Mouse (Mus musculus): ENCODE results near the gene Pip4k2c.
"Not testable (repeated sequence)": the region's sequence is repeated elsewhere in the genome, so short reads cannot be mapped to it uniquely, and the experiment has no call there.

Gene Pip4k2c

DNA sequence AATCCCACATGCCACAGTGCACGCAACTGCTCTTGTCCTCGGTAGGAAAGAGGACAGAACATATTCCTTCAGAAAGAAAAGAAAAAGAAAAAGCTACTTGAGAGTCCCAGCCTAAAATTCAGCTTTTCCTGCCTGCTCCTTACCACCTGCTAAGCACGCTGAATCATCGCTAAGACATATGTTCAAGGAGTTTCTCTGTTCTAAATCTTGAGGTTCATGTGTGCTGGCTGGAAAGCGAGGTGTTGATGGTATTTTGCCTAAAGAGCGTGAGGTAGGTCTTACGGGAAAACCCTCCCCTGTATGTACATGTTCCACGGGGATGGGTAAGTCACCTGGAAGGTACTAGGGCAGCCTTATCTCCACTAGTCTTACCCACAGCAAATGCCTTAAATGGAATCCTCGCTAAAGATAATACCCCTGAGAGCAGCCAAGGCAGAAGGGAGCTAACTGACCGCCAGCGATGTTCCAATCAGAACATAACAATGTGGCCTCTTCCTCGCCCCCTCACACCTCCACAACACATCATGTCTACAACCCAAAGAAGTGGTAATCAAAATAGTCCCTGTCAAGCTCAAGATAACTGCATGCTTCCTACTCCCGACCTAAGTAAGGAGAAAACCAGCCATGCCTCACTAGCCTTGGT lies 1.3 kb downstream of the Pip4k2c start:
- in situ Hi-C loops (cut with MboI, MseI): no loop called here

DNA sequence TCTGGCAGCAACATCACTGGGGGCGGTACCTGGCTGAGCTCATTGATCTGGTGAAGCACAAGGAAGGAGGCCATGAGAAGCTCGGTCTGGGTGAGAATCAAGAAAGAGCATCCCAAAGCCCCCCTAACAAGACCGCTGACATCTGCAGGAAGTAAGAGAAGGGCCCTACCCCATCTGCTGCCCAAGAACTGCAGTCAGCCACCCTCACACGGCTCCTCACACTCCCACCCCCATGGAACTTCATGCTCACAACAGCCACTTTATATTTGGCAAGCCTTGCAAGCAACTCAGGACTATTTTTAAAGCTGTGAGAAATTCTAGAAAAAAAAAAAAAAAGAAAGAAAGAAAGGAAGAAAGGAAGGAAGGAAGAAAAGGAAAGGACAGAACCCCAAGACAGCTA lies 2.5 kb downstream of the Pip4k2c start:
- in situ Hi-C loops (cut with MboI, MseI): no loop called here

DNA sequence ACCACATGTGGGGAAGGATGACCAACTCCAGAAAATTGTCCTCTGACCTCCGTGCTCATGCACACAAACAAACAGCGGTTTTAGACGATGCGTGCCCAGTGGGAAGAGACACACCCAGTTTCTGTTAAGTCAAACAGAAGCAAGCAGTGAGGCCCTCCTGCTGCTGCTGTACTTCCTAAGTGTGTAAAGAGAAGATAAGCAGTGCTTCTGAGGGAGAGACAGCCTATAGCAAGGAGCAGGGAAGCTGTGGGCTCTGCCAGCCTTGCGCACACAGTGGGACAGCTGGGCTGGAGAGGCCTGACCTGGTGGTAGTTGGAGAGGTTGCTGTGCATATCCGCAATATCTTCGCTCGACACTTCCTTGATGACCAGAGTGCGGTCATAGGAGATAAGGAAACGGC lies 6.0 kb downstream of the Pip4k2c start:
- in situ Hi-C loops (cut with MboI, MseI): no loop called here

DNA sequence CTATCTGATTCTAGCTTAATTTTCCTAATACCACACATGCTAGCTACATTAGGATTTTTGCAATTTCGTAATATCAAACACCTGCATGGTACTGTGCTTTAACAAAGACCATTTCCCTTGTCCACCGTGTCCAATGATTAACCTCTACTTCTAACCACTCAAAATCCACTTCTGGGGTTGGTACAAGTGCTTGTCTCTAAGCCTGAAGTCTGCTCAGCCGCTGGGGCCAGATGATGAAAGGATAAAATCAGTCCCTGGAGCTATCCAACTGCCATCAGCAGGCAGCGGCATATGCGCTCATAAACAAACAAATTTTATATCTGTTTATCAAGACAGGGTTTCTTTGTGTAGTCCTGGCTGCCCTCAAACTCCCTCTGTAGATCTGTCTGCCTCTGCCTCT lies 6.8 kb downstream of the Pip4k2c start:
- in situ Hi-C loops (cut with MboI, MseI): no loop called here

DNA sequence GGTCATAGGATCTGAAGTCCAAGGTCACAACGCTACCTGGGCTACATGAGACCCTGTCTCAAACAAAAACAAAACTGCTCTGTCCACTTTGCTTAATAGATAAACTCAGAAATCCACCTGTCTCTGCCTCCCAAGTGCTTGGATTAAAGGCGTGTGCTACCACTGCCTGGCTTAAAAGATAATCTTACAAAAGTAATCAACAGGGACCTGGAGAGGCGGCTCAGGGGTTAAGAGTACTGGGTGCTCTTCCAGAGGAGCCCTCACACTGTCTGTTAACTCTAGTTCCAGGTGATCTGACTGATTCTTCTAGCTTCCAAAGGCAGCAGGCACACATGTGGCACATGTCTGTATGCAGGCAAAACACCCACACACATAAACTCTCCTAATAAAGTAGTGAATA lies 8.3 kb downstream of the Pip4k2c start:
- in situ Hi-C loops (cut with MboI, MseI): no loop called here

DNA sequence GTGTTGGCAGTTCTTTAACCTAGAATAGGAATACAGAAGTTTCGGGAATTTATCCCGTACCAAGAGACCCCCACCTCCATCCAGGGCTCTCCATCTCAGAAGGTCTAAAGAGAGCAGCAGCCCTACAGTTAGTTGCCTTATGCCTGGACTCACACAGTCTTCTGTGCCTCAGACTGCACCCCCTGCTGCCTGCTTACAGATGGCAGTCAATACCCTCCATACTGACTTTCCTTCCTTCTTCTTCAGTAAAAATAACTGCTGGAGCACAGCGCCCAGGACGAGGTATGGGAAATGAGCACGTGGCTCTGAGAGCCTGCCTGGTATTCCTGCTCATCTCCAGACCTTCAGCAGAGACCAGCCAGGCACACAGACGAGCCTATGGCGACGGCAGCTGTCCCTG lies 11.1 kb downstream of the Pip4k2c start:
- in situ Hi-C loops (cut with MboI, MseI): no loop called here

DNA sequence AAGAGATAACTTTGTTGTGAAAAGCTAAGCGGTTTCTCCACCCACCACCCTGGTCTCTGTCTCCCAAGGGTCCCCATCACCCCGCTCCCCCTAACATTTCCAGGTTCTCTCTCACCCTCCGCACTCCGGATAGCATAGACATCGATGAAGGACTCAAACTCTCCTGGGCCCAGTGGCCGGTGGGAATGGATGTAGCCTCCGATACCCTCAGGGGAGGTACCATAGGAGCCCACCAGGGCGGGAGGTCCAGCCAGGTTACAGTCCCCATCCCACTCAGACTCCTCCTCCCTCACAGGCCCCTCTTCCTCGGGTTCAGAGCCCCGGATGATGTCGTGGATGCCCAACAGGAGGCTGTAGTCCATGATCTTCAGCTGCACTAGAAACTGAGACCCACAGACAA lies 11.9 kb downstream of the Pip4k2c start:
- in situ Hi-C loops (cut with MboI, MseI): no loop called here

DNA sequence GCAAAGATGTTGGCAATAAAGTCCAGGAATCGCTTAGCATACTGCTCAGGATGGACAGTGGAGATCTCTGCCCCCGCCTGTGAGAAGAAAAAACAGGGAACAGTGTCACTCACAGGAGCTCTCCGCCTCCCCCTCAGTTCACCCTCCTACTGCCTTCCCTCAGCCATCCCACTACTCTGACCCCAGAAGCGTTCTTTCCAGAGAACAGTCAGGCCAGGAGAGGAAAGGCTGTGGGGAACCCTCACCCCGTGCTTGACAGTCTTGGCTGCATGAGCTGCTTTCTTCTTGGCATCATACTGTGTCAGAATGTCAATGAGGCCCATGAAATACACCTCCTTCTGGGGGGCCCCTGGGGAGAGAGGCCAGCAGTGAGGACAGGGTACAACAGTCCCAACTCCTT lies 12.3 kb downstream of the Pip4k2c start:
- in situ Hi-C loops (cut with MboI, MseI): no loop called here

DNA sequence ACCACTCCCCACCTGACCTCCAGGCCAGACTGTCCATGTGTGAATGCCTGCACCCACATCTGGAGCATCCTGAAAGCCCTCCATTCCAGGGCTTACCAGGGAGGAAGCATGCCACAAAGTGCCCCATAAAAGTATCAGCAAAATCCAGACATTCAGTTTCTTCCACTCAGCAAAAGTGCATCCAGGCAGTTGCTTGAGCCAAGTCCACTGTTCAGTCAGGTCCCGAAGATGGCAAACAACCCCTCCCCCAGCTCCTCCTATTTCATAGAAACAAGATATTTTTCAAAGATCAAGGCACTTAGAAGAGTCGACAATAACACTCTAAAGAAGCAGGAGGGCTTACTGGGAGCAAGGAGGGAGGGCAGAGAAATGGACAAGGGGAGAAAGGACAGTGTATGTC lies 12.9 kb downstream of the Pip4k2c start:
- in situ Hi-C loops (cut with MboI, MseI): no loop called here

DNA sequence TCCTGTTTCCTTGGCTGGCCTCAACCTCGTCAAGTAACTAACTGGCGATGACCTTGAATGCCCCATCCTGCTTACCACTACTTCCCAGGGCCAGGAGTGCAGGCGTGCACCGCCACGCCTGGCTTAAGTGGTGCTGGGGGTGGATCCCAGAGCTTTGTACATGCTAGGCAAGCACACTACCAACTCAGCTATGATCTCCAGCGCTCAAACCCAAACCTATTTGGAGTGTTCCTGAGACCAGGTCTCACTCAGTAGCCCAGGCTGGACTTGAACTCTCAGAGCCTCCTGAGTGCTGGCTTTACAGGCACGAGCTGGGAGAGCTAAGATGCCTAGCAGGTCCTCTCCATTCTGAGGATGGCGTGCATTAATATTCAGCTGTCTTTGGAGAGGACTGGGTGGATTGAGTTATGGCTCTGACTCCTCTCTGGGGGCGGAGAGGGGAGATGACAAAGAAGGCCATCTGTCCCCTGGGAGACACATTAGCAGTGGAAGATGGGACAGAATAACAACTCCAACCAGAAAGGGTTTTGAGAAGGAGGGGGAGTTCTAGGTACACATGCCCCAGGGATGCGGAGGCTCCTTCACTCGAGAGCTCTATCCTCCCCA lies 13.8 kb downstream of the Pip4k2c start:
- in situ Hi-C loops (cut with MboI, MseI): no loop called here

DNA sequence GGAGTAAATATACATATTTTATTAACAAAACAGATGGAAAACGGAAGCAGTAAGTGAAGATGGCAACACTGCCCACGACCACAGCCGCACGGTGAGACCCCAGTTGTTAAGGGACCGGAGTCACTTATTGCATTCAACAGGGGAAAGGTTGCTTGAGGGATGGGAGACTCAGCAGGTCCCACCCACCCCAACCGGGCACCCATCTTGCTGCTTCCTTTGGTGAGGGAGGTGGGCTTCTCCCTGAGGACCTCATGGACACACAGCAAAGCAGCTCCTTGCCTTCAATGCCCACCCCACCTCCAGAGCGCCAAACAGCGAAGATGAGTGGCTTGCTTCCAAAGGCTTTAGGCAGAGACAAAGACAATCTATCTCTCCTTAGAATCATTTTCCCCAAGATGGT lies 14.3 kb downstream of the Pip4k2c start:
- in situ Hi-C loops (cut with MboI, MseI): no loop called here

DNA sequence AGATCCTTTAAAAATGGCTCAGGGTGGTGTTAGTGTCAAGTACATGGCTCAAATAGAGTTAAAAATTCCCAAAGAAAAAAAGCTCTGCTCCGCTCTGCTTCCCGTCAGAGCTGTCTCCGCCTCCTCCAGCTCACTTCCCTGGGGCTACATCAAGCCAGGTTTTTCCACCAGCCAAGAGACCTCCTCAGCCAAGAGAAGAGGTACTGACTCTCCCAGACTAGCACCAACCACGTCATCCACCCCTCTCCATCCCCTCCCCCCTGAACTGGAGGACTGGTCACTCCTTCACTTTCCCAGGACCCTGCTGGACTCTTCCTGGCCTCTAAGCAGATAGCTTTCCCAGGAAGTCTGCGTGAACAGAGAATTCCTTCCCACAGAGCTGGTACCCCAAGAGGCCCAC lies 15.0 kb downstream of the Pip4k2c start:
- in situ Hi-C loops (cut with MboI, MseI): no loop called here

DNA sequence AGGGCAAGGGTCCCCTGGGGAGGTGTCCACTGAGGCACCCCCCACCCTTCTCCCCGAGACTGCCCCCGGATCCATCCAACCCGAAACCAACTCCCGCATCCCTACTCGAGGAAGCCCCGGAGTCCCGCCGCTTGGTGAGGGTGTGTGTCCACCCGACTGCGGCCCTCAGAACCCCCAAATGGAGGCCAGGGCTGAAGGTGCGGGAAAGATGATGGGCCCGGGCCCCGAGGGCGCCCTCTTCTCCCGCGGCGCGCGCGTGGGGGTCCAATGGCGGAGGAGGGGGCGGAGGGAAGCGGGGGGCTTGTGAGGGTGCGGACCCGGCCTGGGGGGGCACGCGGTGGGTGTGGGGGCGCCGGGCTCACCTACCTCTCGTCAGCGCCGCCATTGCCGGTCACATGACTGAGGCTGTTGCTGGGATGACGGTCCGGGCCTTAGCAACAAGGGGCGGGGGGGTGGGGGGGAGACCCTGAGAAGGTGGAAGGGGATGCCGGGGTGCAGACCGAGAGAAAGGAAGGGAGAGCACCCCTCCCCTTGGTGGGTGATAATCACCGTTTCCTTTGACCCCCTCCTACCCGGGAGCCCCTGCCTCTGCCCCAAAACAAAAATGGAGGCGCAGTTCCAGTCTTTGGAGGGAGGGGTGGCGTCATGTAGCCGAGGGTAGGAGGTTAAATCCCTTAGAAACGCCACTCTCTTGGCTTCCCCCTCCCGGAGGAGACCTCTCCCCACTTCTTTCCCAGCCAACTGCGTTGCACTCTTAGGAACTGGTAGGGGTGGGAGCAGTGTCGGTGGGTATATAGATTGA lies 15.9 kb downstream of the Pip4k2c start, which contains the start of gene Dtx3:
Gene Dtx3, minus strand, starts transcription at position 401 of the 802 bp plus-strand sequence.
- in situ Hi-C loops (cut with MboI, MseI): no loop called here

DNA sequence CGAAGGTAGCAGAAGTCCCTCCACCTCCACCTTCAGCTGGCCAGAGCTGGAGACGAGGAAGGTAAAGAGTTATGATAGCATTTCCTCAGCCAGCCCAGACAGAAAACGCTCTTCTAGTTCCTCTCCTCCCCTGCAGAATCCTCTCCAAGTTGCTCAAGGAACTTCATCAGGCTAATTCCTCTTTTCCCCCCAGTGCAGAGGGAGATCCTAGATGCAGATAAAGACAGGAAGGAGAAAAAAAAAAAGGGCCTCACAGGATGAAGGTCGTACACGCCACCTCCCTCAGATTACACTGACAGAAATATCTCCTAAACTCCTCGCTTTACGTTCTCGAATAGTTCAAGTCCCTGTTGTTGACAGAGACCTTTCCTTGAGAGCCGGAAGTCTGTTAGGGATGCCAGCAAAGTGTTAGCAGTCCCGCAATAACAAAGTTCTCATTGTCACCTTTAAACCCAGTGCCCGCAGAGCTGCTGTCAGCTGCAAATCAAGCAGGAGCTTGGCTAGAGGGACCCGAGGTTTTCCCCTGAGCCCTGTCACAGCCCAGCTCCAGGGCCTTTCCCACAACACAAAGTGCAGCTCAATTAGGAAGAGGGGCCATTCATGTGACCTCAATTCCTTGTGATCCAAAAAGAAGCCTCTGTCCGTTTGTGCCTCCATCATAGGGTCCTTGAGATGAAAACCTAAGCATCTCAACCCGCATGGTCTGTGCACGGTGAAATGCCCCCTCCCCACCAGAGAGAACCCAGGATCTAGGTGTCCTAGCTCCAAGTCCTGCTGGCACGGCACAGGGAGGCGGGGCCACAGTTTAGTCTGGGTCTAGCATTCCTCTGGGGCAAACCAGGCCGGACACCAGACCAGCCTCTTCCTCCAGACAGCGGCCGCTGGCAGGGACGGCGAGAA lies 16.7 kb downstream of the Pip4k2c start:
- in situ Hi-C loops (cut with MboI, MseI): no loop called here

DNA sequence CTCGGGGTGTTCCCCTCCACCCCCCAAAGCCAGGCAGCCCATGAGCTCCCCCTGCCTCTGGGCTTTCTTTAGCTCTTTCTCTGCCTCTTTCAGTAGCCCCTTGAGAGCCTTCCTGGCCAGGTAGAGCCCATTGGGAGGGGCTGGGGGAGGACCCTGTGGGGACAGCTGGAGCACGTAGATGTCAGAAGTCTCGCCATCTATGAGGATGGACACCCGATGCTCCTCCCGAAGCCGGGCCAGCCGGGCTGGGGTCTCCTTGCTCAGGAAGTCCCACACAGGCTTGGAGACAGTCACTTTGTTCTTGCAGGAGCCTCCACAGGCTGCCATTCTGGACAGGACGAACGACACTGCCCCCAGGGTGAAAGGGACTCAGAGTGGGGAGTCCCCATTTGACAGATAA lies 18.4 kb downstream of the Pip4k2c start:
- in situ Hi-C loops (cut with MboI, MseI): no loop called here

DNA sequence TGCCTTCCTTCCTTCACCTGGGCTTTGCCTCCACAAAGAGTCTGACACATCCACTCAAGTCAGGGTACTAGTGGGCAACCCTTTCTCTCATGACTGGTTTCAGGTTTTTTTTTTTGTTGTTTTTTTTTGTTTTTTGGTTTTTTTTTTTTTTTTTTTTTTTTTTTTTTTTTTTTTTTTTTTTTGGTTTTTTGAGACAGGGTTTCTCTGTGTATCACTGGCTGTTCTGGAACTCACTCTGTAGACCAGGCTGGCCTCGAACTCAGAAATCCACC lies 19.4 kb downstream of the Pip4k2c start:
- in situ Hi-C loops (cut with MboI, MseI): not testable (repeated sequence)

DNA sequence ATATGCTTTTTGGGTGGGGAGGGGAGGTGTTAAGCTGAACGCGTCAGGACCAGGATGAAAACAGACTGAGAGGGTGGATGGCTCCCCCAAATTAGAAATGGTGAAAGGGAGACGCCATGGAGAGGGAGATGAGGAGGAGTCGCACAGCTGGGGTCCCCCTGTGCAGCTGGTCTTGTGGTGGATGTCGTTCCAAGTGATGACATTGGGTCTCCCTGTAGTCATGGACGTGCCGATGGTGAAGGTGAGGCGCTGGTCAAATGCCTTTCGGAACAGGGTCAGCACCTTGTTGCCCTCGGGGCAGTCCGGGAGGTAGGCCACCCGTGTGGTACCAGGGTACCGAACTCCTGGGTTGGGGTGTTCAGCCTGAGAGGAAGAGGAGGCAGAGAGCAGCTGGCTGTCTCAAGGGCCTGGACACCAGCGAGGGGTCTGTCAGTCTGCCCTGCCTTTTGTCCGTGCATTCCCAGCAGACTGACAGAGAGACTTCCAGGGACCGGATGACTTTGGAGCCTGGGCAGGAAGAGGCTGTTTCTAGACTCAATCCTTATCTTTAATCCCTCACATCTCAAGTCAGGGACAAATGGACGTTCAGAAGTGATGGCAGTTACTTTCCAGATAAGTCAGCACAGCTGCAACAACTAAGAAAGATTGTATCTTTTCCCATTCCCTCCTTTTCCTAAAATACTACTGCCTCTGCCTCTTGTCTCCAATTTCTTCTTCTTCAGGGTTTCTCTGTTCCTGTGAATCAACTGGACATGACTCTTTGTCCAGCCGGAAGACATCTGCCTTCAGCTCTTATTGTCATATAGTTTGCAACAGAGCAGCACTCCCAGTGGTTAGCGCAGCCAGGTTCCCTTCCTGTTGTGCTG lies 20.0 kb downstream of the Pip4k2c start:
- in situ Hi-C loops (cut with MboI, MseI): no loop called here

DNA sequence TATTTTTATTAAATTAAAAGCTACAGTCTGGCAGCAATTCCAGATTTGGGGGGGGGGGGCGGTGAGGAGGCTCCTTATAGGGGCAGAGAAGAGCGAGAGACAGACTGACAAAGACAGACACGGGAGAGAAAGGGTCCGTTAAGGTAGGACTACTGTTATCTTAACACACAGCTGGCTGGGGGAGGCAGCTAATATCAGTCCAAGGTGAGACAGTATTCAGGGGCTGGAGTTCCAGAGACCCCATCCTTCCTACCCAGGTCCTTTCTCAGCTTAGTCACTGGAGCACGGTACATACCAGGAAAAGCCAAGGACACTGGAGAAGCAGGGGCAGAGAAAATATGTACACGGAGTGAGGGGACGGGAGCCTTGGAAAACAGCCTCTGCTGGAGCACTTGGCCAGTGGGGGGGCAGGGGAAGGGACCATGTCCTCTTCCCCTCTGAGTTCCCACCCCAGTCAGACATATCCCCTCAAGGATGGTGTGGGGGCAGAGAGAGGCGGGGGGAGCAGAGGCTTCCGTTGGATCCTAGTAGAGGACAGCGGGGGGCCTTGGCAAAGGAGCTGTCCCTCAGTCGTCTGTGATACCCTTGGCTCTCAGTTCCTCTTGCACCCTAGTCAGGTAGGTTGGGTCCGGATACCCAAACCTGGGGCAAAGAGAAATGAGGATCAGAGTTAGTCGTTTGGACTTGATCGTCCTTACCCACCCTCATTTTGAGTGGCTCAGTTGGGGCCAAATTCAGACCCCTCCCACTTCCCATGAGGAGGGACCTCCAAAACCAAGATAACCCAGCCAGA lies 20.8 kb downstream of the Pip4k2c start:
- in situ Hi-C loops (cut with MboI, MseI): no loop called here

DNA sequence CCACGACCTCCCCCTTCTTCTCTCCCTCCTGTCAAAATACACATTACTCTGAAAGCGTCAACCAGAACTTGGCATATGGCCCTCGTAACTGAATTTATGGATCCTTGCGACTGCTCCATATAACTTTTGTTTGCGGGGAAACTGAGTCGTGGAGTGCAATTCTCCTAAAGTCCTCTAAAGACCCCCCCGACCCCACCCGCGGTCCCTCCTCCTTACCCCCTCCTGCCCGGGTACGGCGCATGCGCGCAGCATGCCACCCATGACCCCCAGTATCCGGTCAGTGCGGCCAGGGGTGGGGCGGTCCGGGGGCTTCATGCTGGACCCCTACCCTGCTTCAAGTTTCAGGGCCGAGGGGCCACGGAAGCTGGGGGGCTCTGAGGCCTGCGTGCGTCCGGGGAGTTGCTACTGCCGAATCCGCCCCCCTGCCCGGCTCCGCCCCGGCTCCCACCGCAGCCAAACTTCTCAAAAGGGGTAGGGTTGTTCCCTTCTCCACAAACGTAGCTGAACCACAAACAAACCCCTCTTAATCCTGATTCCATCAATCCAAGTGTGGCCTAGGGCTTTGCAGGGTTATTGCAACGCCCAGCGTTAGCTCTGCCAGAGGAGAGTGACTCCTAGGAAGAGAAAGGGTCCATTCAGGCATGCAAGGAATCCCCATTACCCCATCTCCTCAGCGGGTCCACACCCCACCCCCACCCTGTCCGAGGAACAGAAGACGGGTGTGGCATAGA lies 21.6 kb downstream of the Pip4k2c start, which contains the start of gene Arhgef25:
Gene Arhgef25, minus strand, starts transcription at position 433 of the 731 bp plus-strand sequence.
- in situ Hi-C loops (cut with MboI, MseI): no loop called here
